Mouse (Mus musculus) ovary, adult 10 weeks (tissue): Measurements from ENCODE around the gene Rnf40. TPM values are rescaled to one million over a fixed set of nuclear protein-coding genes. Genes with fewer than 3 reads are reported as not detected.

Experiments used
- polyA plus RNA-seq: library from polyadenylated mRNA; stranded (reverse); fragments of 350-450 nt; fragmentation: Illumina TruSeq; extraction: RNeasy Lipid Tissue Mini Kit (QIAGEN cat#74804); gene quantifications from one replicate; pipeline ENCODE4 v1.2.3, GENCODE M21; 2014

Gene Rnf40
- polyA plus RNA-seq, result 2.9 TPM

DNA sequence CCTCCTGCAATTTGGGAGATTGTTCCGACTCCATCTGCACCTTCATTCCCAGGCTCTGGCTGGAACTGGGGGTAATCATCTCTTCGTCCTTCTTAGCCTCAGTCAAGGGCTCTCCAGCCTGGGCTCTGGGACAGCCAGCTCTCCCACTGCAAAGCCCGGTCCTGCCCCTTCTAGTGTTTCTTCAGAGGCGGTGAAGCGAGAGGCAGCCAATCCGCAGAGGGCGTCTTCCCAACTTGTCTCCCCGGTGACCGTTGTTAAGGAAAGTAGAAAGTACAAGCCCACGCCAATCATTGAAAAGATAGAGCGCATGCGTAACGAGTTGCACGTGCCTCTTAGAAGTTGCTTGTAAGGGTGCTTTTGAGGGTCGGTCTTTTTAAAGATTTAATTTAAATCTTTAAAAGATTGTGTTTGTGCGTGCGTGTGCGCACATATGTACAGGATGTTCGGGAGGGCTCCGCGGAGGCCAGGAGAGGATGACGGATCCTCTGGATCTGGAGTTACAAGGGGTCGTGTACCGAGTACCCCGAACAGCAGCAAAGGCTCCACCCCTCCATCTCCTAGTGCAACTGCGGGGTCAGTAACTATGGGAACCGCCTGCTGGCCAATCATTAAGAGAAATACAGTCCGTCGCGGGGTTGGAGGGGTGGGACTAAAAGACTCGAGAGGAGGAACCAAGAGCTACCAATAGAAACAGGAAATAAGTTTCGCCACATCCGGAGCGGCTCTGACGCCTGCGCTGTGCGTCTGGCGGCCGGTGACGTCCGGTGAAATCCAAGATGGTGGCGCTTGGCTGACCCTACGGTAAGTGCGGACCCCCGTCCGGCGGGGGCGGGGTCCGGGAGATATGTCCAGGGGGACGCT, at the start of gene Rnf40, which contains the start of gene Ccdc189:
Gene Rnf40 (plus strand): TSS at position 757 of the 861 bp plus-strand sequence.
Gene Ccdc189 (minus strand): TSS at position 585 of the 861 bp plus-strand sequence.

DNA sequence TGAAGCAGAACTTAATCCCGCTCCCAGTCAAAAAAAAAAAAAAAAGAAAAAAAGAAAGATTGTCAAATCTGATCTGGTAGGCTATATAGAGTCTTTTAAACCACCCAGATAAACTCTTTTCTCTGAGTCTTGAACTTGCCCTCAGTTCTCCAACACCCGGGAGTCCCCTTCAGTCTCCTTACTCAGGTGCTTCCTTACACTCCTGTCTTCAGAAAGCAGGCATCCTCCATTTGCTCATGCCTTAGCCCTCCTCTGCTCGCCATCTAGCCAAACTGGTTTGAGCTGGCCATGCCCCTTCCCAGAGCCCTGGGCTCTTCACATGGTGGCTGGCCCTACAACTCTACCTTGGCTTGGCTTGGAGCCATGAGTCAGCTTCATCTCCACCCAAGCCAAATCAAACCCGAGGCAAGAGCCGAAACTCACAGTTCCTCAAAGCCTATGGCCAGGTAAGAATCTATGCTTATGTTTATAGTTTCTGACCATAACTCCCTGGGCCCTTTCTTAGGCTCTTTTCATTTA, 27.2 kb upstream of the Rnf40 start, which contains the start of gene Tmem265:
Gene Tmem265 (plus strand): TSS at position 51 of the 519 bp plus-strand sequence.

DNA sequence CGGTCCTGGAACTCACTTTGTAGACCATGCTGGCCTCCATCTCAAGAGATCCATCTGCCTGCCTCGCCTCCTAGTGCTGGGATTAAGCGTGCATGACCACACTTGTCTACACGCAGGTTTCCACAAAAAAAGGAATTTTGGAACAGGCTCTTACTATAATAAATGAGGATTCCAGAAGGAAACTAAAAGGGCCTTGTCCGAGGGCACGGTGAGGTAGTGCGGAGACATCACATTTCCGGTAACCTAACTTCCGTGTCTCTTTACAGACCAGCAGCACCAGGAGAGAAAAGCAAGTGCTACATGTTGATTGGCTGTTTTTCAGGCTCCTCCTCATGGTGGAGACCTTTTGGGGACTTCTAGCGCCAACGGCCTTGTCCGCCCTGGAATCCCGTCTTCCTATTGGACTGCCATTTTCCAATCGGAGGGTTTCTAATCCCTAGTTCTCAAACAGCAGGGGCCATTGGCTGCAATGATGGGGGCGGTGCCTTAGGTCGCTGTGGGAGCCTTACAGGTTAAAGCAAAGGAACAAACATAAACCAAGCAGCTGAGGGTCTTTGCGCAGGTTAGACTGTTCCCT, 15.6 kb upstream of the Rnf40 start, which contains the start of gene Phkg2:
Gene Phkg2 (plus strand): TSS at position 446 of the 577 bp plus-strand sequence.

DNA sequence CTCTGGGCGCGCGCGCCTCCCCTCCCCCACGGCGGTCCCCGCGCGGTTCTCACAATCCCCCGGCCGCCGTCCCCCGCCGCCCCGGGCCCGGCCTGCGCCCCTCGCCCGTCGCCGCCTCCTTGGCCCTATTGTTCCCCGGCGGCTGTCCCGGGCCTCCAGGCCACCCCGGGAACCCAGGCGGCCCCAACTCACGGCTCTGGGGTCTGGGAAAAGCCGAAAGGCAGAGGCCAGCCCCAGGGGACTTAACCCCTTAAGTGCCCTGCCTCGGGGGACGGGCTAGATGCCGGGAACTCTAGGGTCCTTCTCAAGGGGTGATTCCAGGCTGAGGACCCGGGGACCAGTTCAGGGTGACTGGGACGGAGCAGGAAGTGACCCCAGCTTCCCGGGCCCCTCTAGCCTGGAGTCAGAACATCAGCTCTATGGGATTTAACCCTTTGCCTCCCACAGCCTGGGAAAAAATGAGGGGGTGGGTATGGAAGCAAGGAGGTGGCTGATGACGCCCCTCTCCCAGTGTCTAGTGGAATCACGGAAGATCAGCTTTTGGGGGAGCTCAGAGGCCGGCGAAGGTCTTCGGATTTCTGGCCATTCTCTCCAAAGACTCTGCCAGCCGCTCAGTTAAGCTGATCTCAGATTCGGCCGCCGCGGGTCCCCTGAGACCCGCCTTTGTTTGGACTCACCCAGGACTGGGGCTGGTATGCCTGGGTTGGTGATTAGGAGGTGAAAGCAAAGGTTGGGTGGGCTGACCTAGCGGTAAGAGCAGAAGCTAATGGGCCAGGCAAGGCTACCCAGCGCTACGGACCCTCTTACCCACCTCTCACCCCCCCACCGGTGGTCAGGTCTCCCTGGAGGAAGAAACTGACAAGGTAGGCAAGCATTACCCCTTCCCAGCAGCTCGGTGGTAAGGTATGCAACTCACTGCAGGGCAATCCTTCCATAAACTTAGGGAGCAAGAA, 26.6 kb downstream of the Rnf40 start, which contains the start of gene Zfp629:
Gene Zfp629 (minus strand): TSS at position 907 of the 953 bp plus-strand sequence.

Other genes starting within 250 kb of the Rnf40 start
- gene Zfp768, start 243.2 kb upstream of the Rnf40 start, polyA plus RNA-seq, result 3.3 TPM
- 3.6 TPM for gene Zfp747, start 212.7 kb upstream of the Rnf40 start, polyA plus RNA-seq
- gene 9130019O22Rik, start 201.6 kb upstream of the Rnf40 start, polyA plus RNA-seq, result 2.4 TPM
- 1.1 TPM for gene E430018J23Rik, start 195.1 kb upstream of the Rnf40 start, polyA plus RNA-seq
- 4.1 TPM for gene Zfp764, start 181.9 kb upstream of the Rnf40 start, polyA plus RNA-seq
- gene Zfp688, start 166.7 kb upstream of the Rnf40 start, polyA plus RNA-seq, result 0.86 TPM
- 3.1 TPM for gene Zfp689, start 139.6 kb upstream of the Rnf40 start, polyA plus RNA-seq
- gene Prr14, start 129.2 kb upstream of the Rnf40 start, polyA plus RNA-seq, result 18.0 TPM
- gene Fbrs, start 109.6 kb upstream of the Rnf40 start, polyA plus RNA-seq, result 7.7 TPM
- 11.4 TPM for gene Srcap, start 76.8 kb upstream of the Rnf40 start, polyA plus RNA-seq
- 6.7 TPM for gene Gm42715, start 69.2 kb upstream of the Rnf40 start, polyA plus RNA-seq
- gene Tmem265, start 27.4 kb upstream of the Rnf40 start, polyA plus RNA-seq, result not detected
- gene Phkg2, start 15.4 kb upstream of the Rnf40 start, polyA plus RNA-seq, result 7.7 TPM
- gene Ccdc189, start 172 bp upstream of the Rnf40 start, polyA plus RNA-seq, result not detected
- gene Zfp629, start 27.0 kb downstream of the Rnf40 start, polyA plus RNA-seq, result 11.5 TPM
- gene Bcl7c, start 120.2 kb downstream of the Rnf40 start, polyA plus RNA-seq, result 6.5 TPM
- 2.4 TPM for gene Ctf1, start 124.0 kb downstream of the Rnf40 start, polyA plus RNA-seq
- gene Ctf2, start 143.4 kb downstream of the Rnf40 start, polyA plus RNA-seq, result not detected
- 0.66 TPM for gene Fbxl19, start 155.8 kb downstream of the Rnf40 start, polyA plus RNA-seq
- gene Orai3, start 181.0 kb downstream of the Rnf40 start, polyA plus RNA-seq, result 2.7 TPM
- 6.6 TPM for gene Setd1a, start 187.9 kb downstream of the Rnf40 start, polyA plus RNA-seq
- not detected for gene Gm49388, start 196.8 kb downstream of the Rnf40 start, polyA plus RNA-seq
- gene Hsd3b7, start 211.8 kb downstream of the Rnf40 start, polyA plus RNA-seq, result 8.1 TPM
- gene Stx4a, start 235.5 kb downstream of the Rnf40 start, polyA plus RNA-seq, result 12.8 TPM
- 1.1 TPM for gene Stx1b, start 235.8 kb downstream of the Rnf40 start, polyA plus RNA-seq